Mouse (Mus musculus) B cell, adult 67 days (primary cell): ENCODE measurements around the gene Mr1. TPM values are rescaled to one million over a fixed set of nuclear protein-coding genes. Genes with fewer than 3 reads are reported as not detected.

Experiments
- total RNA-seq, 2 experiments: library from RNA; stranded (reverse); gene quantifications; 4 replicates each; pipeline ENCODE4 v1.2.4; 2023

Gene Mr1
- 1 to 10 TPM; 7.1 to 9.9 TPM for total RNA-seq

GRCm38 (mm10) chr1:155146572-155146980, at the start of gene Mr1:
Gene Mr1, minus strand, starts transcription at chr1:155146814.

DNA sequence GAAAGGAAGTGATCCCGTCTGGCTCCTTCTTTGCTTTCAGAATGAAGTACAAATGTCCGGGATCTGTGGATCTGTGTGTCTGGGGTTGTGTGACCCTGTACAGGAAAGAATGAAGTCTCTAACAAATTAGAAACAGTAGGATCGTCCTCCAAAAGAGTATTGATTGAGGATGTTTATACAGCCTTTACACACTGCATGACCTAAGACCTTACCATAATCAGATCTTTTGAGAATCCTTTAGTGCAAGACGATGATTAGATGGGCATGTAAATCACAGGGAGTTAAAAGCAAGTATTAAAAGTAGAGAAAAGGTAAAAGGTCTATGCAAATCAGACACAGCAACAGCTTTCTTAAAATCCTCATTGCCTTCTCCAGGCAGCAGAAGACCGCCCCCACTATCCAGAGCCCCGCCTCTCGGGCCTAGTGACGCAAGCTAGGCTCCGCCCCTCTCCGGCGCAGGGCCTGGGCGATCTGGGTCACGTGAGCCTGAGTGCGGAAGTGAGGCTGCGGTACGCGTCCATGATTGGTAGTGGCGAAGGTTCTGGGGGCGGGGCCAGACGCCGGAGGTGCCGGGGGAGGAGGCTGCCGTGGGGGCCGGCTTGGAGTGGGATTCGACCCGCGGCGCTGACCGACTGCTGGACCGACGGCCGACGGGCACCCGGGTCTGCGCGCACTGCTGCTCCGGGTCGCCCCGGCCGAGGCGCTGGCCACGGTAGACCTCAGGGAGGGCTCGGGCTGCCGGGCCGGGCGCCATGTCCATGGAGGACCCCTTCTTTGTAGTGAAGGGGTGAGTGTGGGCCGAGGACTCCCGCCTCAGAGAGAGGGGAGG, 11.7 kb upstream of the Mr1 start, which contains the start of gene Stx6:
Gene Stx6 (plus strand): TSS at position 575 of the 829 bp plus-strand sequence.

GRCm38 (mm10) chr1:155099280-155099848, 47.2 kb downstream of the Mr1 start, which contains the start of gene Ier5:
Gene Ier5, minus strand, starts transcription at chr1:155099636.

Other genes with a start within 250 kb of the Mr1 start
- 100 to 1,000 TPM; 276 to 306 TPM for gene Ier5, start 47.2 kb downstream of the Mr1 start, total RNA-seq
- gene Stx6, start 11.9 kb upstream of the Mr1 start, total RNA-seq: 10 to 100 TPM; 42.1 to 48.4 TPM
- not detected for gene BC034090, start 97.6 kb upstream of the Mr1 start, total RNA-seq